Comparison of ENCODE assay signal across 33 mouse cellular contexts in genomic region chrX:157697591-157698135, GRCm38 (mm10). TPM values are rescaled to one million over a fixed set of nuclear protein-coding genes. Genes with fewer than 3 reads are reported as not detected.
DNase-seq lines count a peak whose midpoint lies in the region; ATAC-seq and TF ChIP-seq lines count a peak whose summit lies in the region.
"Had no signal": no experiment of that assay in that cellular context is flagged by ENCODE, and none has a peak within 500 bp of the region (broad histone marks: within the 10 kb centered on the region; RNA-seq: fewer than 3 reads in every experiment).

No protein-coding gene starts in this region.

- H3K4me3 ChIP-seq in heart, embryonic 11.5 days (ENCODE audit: low read depth, low read length) = no peak overlapping the region
- H3K4me3 ChIP-seq in lung, embryonic 16.5 days (ENCODE audit: low read length) = no peak overlapping the region
- H3K4me3 ChIP-seq in lung, adult 2 months (replicated peaks; ENCODE audit: extremely low read depth, low read depth, low read length) = no peak overlapping the region
- no peak overlapping the region for H3K4me3 ChIP-seq in intestine, embryonic 16.5 days (ENCODE audit: low read length)
- H3K4me3 ChIP-seq: embryonic facial prominence, embryonic 12.5 days; heart, adult 2 months; hindbrain, embryonic 12.5 days; limb, embryonic 12.5 days; liver, embryonic 15.5 days; midbrain, embryonic 10.5 days; midbrain, embryonic 15.5 days; neural tube, embryonic 12.5 days had no signal

- H3K27me3 ChIP-seq in heart, embryonic 11.5 days (ENCODE audit: control insufficient read depth, insufficient read depth, low read length) = no peaks in the 10 kb centered on the region
- H3K27me3 ChIP-seq in lung, embryonic 16.5 days (ENCODE audit: control insufficient read depth, insufficient read depth, low read depth, low read length) = no peaks in the 10 kb centered on the region
- no peaks in the 10 kb centered on the region for H3K27me3 ChIP-seq in intestine, embryonic 16.5 days (replicated peaks; ENCODE audit: control insufficient read depth, insufficient read depth, low read length)
- H3K27me3 ChIP-seq: embryonic facial prominence, embryonic 12.5 days; hindbrain, embryonic 12.5 days; liver, embryonic 15.5 days; midbrain, embryonic 15.5 days; neural tube, embryonic 12.5 days had no signal

- TF ChIP-seq CTCF in lung, adult 2 months (IDR thresholded peaks at IDR 0.05; ENCODE audit: insufficient read depth, low read length) = no peak

- H3K9ac ChIP-seq in heart, embryonic 11.5 days (ENCODE audit: low read depth, low read length) = no peak overlapping the region
- H3K9ac ChIP-seq in lung, embryonic 16.5 days (ENCODE audit: low read length) = no peak overlapping the region
- H3K9ac ChIP-seq in intestine, embryonic 16.5 days (ENCODE audit: low read depth, low read length) = no peak overlapping the region
- H3K9ac ChIP-seq: embryonic facial prominence, embryonic 12.5 days; hindbrain, embryonic 12.5 days; limb, embryonic 12.5 days; liver, embryonic 15.5 days; midbrain, embryonic 15.5 days; neural tube, embryonic 12.5 days had no signal

- no peaks in the 10 kb centered on the region for H3K9me3 ChIP-seq in heart, embryonic 11.5 days (replicated peaks; ENCODE audit: control insufficient read depth, low read length)
- H3K9me3 ChIP-seq in lung, embryonic 16.5 days (ENCODE audit: control insufficient read depth, low read length) = no peaks in the 10 kb centered on the region
- H3K9me3 ChIP-seq in intestine, embryonic 16.5 days (ENCODE audit: control insufficient read depth, low read length) = no peaks in the 10 kb centered on the region
- H3K9me3 ChIP-seq: embryonic facial prominence, embryonic 12.5 days; hindbrain, embryonic 12.5 days; limb, embryonic 12.5 days; liver, embryonic 15.5 days; midbrain, embryonic 10.5 days; midbrain, embryonic 15.5 days; neural tube, embryonic 12.5 days had no signal

- no peak for TF ChIP-seq POLR2A in lung, adult 2 months (IDR thresholded peaks at IDR 0.05; ENCODE audit: borderline replicate concordance, extremely low read depth, low read depth, low read length)

- no peaks in the 10 kb centered on the region for H3K36me3 ChIP-seq in heart, embryonic 11.5 days (ENCODE audit: control insufficient read depth, insufficient read depth, low read length)
- no peaks in the 10 kb centered on the region for H3K36me3 ChIP-seq in lung, embryonic 16.5 days (ENCODE audit: control insufficient read depth, insufficient read depth, low read length)
- H3K36me3 ChIP-seq in intestine, embryonic 16.5 days (ENCODE audit: control insufficient read depth, insufficient read depth, low read length) = no peaks in the 10 kb centered on the region
- H3K36me3 ChIP-seq: embryonic facial prominence, embryonic 12.5 days; hindbrain, embryonic 12.5 days; limb, embryonic 12.5 days; liver, embryonic 15.5 days; midbrain, embryonic 10.5 days; midbrain, embryonic 15.5 days; neural tube, embryonic 12.5 days had no signal

- no peak for DNase-seq in heart, postnatal 25 days (ENCODE audit: low spot score)
- no peak for DNase-seq in lung, adult 2 months
- DNase-seq in lung, postnatal 10 days = peak; percentile 25
- no peak for DNase-seq in spleen, postnatal 36 days (ENCODE audit: low spot score in 2 of 2)
- DNase-seq: adrenal gland, postnatal 14 days; cerebellum, adult 11-12 months; cerebellum, adult 9-11 months; embryo, embryonic 11 days; gastrocnemius, postnatal 36 days; kidney, adult 9 months; kidney, postnatal 10 days; right cerebral cortex, adult 18-20 months; spleen, adult 18-20 months; thymus, adult 18-20 months; thymus, postnatal 25 days had no signal

- H3K4me2 ChIP-seq in heart, embryonic 11.5 days = no peak overlapping the region
- no peak overlapping the region for H3K4me2 ChIP-seq in lung, embryonic 16.5 days (ENCODE audit: low read depth, low read length)
- H3K4me2 ChIP-seq in intestine, embryonic 16.5 days (ENCODE audit: low read depth, low read length) = no peak overlapping the region
- H3K4me2 ChIP-seq: embryonic facial prominence, embryonic 12.5 days; hindbrain, embryonic 12.5 days; limb, embryonic 12.5 days; liver, embryonic 15.5 days; midbrain, embryonic 15.5 days; neural tube, embryonic 12.5 days had no signal

- ATAC-seq in heart, embryonic 11.5 days (replicated peaks; ENCODE audit: insufficient number of reproducible peaks, low FRiP score, low TSS enrichment) = peak; percentile 68; the same call in 1 of the 2 replicates
- ATAC-seq in lung, embryonic 16.5 days (ENCODE audit: low read depth) = peak; percentile 74
- ATAC-seq in intestine, embryonic 16.5 days = no peak
- ATAC-seq: CD4-positive, CD25-positive, alpha-beta regulatory T cell, adult 4 months; forebrain, embryonic 14.5 days; intestine, postnatal 0 days; midbrain, embryonic 15.5 days had no signal

- 39% methylated on average over 5 of the region's 5 CpGs for WGBS in heart, embryonic 11.5 days (ENCODE audit: insufficient replicate concordance)
- WGBS in lung, embryonic 16.5 days = 45% methylated on average over 5 of the region's 5 CpGs
- WGBS in lung, adult 2 months = 58% methylated on average over 5 of the region's 5 CpGs
- WGBS in intestine, embryonic 16.5 days = 69% methylated on average over 5 of the region's 5 CpGs

- H3K27ac ChIP-seq in heart, embryonic 11.5 days (ENCODE audit: low read depth, low read length) = peak overlapping the region; percentile 64
- H3K27ac ChIP-seq in lung, embryonic 16.5 days (ENCODE audit: low read length) = no peak overlapping the region
- no peak overlapping the region for H3K27ac ChIP-seq in intestine, embryonic 16.5 days (ENCODE audit: low read length)
- H3K27ac ChIP-seq: embryonic facial prominence, embryonic 12.5 days; hindbrain, embryonic 12.5 days; limb, embryonic 12.5 days; liver, embryonic 15.5 days; midbrain, embryonic 10.5 days; midbrain, embryonic 15.5 days; neural tube, embryonic 12.5 days; stomach, postnatal 0 days had no signal

- intact Hi-C loops in heart, postnatal 25 days (cut with DNase I) = no loop called here

- no peaks in the 10 kb centered on the region for H3K4me1 ChIP-seq in heart, embryonic 11.5 days (ENCODE audit: control insufficient read depth, insufficient read depth, low read length)
- no peaks in the 10 kb centered on the region for H3K4me1 ChIP-seq in lung, embryonic 16.5 days (replicated peaks; ENCODE audit: control insufficient read depth, insufficient read depth, low read length)
- H3K4me1 ChIP-seq in lung, adult 2 months (ENCODE audit: control insufficient read depth, insufficient read depth, low read length) = no peaks in the 10 kb centered on the region
- no peaks in the 10 kb centered on the region for H3K4me1 ChIP-seq in intestine, embryonic 16.5 days (ENCODE audit: control insufficient read depth, insufficient read depth, low read length)
- H3K4me1 ChIP-seq: embryonic facial prominence, embryonic 12.5 days; hindbrain, embryonic 12.5 days; limb, embryonic 12.5 days; liver, embryonic 15.5 days; midbrain, embryonic 10.5 days; midbrain, embryonic 15.5 days; neural tube, embryonic 12.5 days had no signal

RNA-seq across cellular contexts. Expression of gene Smpx, which starts 1.0 kb away (rescaled TPM):
- polyA plus RNA-seq in heart, embryonic 11.5 days (2014; fragmentation: Nextera tagmentation; extraction: Ambion mirVana) = 707 and 731 TPM in 2 replicates
- 100 to 1,000 TPM; 393 to 458 TPM for total RNA-seq in heart, postnatal 25 days (2021)
- 40.3 and 48.1 TPM in 2 replicates for polyA plus RNA-seq in lung, embryonic 16.5 days (2015; fragmentation: Nextera tagmentation; extraction: Ambion mirVana)
- polyA plus RNA-seq in lung, adult 2 months (2012; rRNA removed) = 1.6 and 10.0 TPM in 2 replicates
- 1.4 and 1.6 TPM in 2 replicates for polyA plus RNA-seq in intestine, embryonic 16.5 days (2015; fragmentation: Nextera tagmentation; extraction: Ambion mirVana)
- total RNA-seq: left cerebral cortex, postnatal 25 days; megakaryocyte progenitor cell, adult 5-6 weeks had no signal
- polyA plus RNA-seq: CD4-positive, CD25-positive, alpha-beta regulatory T cell, adult 4 months; forebrain, embryonic 14.5 days; liver, adult 2 months; midbrain, embryonic 10.5 days; midbrain, embryonic 15.5 days had no signal

Comparison
In these comparisons a context has a peak if more than half of its experiments do, and no peak if none do; other contexts are left out.
1. RNA of gene Smpx, which starts 1.0 kb away (polyA plus RNA-seq): 707 to 731 TPM in heart, embryonic 11.5 days; 40.3 to 48.1 TPM in lung, embryonic 16.5 days, 1.6 to 10.0 TPM in lung, adult 2 months and 1.4 to 1.6 TPM in intestine, embryonic 16.5 days; every median in the first group is over 10 times any median in the second.